Mouse (Mus musculus): ENCODE measurements around the gene Faxc. TPM values are rescaled to one million over a fixed set of nuclear protein-coding genes. Genes with fewer than 3 reads are reported as not detected.

Gene Faxc
- polyA plus RNA-seq (2012; rRNA removed; ENCODE audit: low replicate concordance) = 0.69 and 1.1 TPM in 2 replicates

DNA sequence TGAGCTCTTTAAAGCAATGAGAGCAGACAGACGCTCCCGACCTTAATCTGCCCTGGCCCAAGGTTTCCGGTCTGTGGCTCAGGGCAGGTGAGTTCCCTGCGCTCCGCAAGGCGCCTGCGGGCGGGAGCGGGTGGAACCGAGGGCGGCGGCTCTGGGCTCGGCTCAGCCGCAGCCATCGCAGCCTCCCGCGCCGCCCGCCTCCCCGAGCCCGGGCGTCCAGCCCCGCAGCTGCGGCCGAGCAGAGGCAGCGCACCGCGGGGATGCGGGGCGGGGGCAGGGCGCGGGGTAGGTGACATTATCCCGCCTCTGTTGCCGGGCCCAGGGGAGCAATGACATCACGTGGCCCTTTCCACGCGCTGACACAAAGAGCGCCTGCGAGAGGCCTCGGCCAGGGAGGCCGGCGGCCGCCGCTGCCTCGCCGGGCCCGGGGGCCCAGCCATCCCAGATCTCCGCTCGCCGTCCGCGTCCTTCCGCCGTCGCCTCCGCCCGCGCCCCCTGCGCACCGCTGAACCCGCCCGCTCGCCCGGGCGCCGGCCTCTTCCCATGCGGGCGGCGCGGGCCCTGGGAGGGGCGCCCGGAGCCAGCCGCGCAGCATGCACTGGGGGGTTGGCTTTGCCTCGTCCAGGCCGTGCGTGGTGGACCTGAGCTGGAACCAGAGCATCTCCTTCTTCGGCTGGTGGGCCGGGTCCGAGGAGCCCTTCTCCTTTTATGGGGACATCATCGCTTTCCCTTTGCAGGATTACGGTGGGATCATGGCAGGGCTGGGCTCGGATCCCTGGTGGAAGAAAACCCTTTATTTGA, at the start of gene Faxc:
Gene Faxc, plus strand, starts transcription at position 359 of the 801 bp plus-strand sequence.

Other genes with a start within 250 kb of the Faxc start
- gene Prdm13, start 245.4 kb upstream of the Faxc start, polyA plus RNA-seq (2012; rRNA removed; ENCODE audit: low replicate concordance) = not detected in 2 replicates
- 2.2 and 4.9 TPM in 2 replicates for gene Ccnc, start 203.6 kb upstream of the Faxc start, polyA plus RNA-seq (2012; rRNA removed; ENCODE audit: low replicate concordance)
- gene Usp45, start 164.2 kb upstream of the Faxc start, polyA plus RNA-seq (2012; rRNA removed; ENCODE audit: low replicate concordance) = 2.9 and 3.4 TPM in 2 replicates
- gene Tstd3, start 164.1 kb upstream of the Faxc start, polyA plus RNA-seq (2012; rRNA removed; ENCODE audit: low replicate concordance) = 1.2 and 2.6 TPM in 2 replicates
- 39.4 and 60.3 TPM in 2 replicates for gene Pnisr, start 83.7 kb upstream of the Faxc start, polyA plus RNA-seq (2012; rRNA removed; ENCODE audit: low replicate concordance)
- gene Coq3, start 51.7 kb upstream of the Faxc start, polyA plus RNA-seq (2012; rRNA removed; ENCODE audit: low replicate concordance) = 2.7 and 5.9 TPM in 2 replicates

Measured in mammary gland, adult 2 months (tissue).